Mouse (Mus musculus): ENCODE measurements around the gene Topbp1. TPM values are rescaled to one million over a fixed set of nuclear protein-coding genes. Genes with fewer than 3 reads are reported as not detected.

Topbp1 gene
- 22.6 and 22.8 TPM in 2 replicates for polyA plus RNA-seq (2014; fragmentation: Nextera tagmentation; extraction: Ambion mirVana)

DNA sequence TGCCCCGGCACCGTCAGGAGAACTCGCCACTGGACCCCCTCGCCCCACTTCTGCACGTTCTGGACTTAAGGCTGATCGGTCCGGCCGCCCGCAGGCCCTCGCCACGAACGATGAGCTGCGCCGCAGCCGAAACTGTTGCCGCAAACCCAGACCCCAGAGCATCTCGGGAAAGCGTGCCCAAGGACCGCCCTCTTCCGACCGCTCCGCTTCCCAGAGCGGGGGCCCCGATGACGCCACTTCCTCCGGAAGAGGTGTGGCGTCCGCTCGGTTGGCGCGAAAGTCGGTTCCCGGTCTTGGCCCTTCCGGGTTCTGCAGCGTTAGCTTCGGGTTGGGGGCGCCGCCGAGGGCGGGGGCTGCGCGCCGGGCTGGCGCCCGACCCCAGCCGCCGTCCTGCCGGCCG lies at the start of gene Topbp1, which contains the start of gene 1300017J02Rik:
Topbp1 (plus strand) TSS at position 289 of the 400 bp plus-strand sequence.
1300017J02Rik (minus strand) TSS at position 156 of the 400 bp plus-strand sequence.
- peaks cover 21% of the 10 kb centered on the region for H3K36me3 ChIP-seq (replicated peaks; ENCODE audit: control insufficient read depth, insufficient read depth)
- DNase-seq (ENCODE audit: low spot score) (peak; percentile 96), ATAC-seq (ENCODE audit: low FRiP score) (peak; percentile 97)
- no peaks in the 10 kb centered on the region for H3K9me3 ChIP-seq (ENCODE audit: control insufficient read depth, low read length)
- peak within 1 kb of the TSS; percentile 86 for H3K9ac ChIP-seq
- H3K27ac ChIP-seq: peak within 1 kb of the TSS; percentile 91
- H3K4me1 ChIP-seq (replicated peaks; ENCODE audit: control insufficient read depth, insufficient read depth, low read length): peaks cover 6% of the 10 kb centered on the region
- no peaks in the 10 kb centered on the region for H3K27me3 ChIP-seq (ENCODE audit: control insufficient read depth, insufficient read depth, low read length)
- peak within 1 kb of the TSS; percentile 79 for H3K4me2 ChIP-seq (replicated peaks)
- H3K4me3 ChIP-seq (replicated peaks; ENCODE audit: low read length): peak within 1 kb of the TSS; percentile 78
- WGBS: under 1% methylated on average over 46 of the region's 49 CpGs

- ATAC-seq (ENCODE audit: low FRiP score): no peak
- Histone ChIP-seq H3K4me3 (replicated peaks; ENCODE audit: low read length) (no peak overlapping the region), H3K4me2 (replicated peaks) (no peak overlapping the region), H3K9ac (no peak overlapping the region), H3K27me3 (ENCODE audit: control insufficient read depth, insufficient read depth, low read length) (no peaks in the 10 kb centered on the region), H3K9me3 (ENCODE audit: control insufficient read depth, low read length) (no peaks in the 10 kb centered on the region), H3K4me1 (replicated peaks; ENCODE audit: control insufficient read depth, insufficient read depth, low read length) (no peaks in the 10 kb centered on the region), H3K27ac (no peak overlapping the region), H3K36me3 (replicated peaks; ENCODE audit: control insufficient read depth, insufficient read depth) (no peaks in the 10 kb centered on the region)
- no peak for DNase-seq (ENCODE audit: low spot score)
- WGBS: 85% methylated on average over 4 of the region's 4 CpGs
These were observed 39.2 kb upstream of the Topbp1 start for GRCm38 (mm10) chr9:103265778-103266177.

DNA sequence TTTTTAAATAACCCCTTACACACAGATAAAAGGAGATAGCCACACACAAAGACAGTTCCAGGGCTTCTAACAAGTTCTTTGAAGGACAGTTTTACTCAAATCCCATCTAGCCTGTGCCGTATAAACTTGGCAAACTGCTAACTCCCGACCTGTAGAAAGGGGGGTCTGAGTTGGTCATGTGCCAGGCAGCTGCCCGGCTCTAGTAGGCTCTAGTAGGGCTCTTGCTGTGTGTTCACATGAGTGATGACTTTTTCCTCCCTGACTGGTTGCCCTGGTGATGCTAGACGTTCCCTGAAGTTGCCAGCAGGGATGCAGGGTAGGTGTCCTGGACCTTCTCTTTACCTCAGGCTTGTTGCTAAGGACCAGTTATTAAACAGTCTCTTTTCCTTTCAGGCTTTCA lies 33.9 kb upstream of the Topbp1 start:
- DNase-seq (ENCODE audit: low spot score): peak; percentile 38
- Histone ChIP-seq H3K4me2 (replicated peaks) (no peak overlapping the region), H3K9ac (no peak overlapping the region), H3K4me3 (replicated peaks; ENCODE audit: low read length) (no peak overlapping the region), H3K36me3 (replicated peaks; ENCODE audit: control insufficient read depth, insufficient read depth) (no peaks in the 10 kb centered on the region), H3K27me3 (ENCODE audit: control insufficient read depth, insufficient read depth, low read length) (no peaks in the 10 kb centered on the region), H3K27ac (no peak overlapping the region), H3K9me3 (ENCODE audit: control insufficient read depth, low read length) (no peaks in the 10 kb centered on the region), H3K4me1 (replicated peaks; ENCODE audit: control insufficient read depth, insufficient read depth, low read length) (no peaks in the 10 kb centered on the region)
- peak; percentile 66; the same call in 1 of the 2 replicates for ATAC-seq (ENCODE audit: low FRiP score)
- 18% methylated on average over 4 of the region's 4 CpGs for WGBS

DNA sequence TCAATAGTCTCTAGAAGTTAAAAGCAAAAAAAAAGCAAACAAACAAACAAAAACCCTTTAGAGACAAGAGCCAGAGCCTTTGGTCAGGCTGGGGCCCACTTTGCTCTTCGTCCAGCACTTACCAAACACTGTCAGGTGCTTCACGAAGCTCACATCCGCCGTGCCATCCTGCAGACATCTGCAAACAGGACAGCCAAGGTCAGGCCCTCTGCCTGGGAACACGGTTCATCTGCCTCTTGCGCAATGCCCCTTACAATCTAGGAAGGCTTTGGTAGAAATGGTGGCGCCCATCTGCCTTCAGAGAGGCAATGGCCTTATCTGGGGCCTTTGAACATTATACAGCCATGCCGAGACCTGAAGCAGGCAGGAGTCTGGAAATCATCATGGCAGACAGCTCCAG lies 30.2 kb upstream of the Topbp1 start:
- Histone ChIP-seq H3K4me1 (replicated peaks; ENCODE audit: control insufficient read depth, insufficient read depth, low read length) (no peaks in the 10 kb centered on the region), H3K4me3 (replicated peaks; ENCODE audit: low read length) (no peak overlapping the region), H3K27me3 (ENCODE audit: control insufficient read depth, insufficient read depth, low read length) (no peaks in the 10 kb centered on the region), H3K9me3 (ENCODE audit: control insufficient read depth, low read length) (no peaks in the 10 kb centered on the region), H3K4me2 (replicated peaks) (no peak overlapping the region), H3K36me3 (replicated peaks; ENCODE audit: control insufficient read depth, insufficient read depth) (no peaks in the 10 kb centered on the region), H3K27ac (no peak overlapping the region), H3K9ac (no peak overlapping the region)
- WGBS: 89% methylated on average over 8 of the region's 8 CpGs
- no peak for ATAC-seq (ENCODE audit: low FRiP score)
- no peak for DNase-seq (ENCODE audit: low spot score)

DNA sequence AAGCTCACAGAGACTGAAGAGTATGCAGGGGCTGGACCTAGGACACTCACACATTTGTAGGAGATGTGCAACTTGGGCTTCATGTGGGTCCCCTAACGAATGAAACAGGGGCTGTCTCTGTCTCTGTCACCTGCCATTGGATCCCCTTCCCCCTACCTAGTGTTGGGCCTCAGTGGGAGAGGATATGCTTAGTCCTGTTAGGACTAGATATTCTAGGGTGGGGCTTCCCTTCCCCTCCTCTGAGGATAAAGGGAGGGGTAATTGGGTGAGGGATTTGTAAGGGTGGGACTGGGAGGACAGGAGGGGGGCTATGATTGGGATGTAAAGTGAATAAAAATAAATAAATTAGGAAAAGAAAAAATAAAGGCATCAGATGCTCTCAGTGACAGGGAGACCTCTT lies 29.3 kb upstream of the Topbp1 start:
- Histone ChIP-seq H3K4me1 (replicated peaks; ENCODE audit: control insufficient read depth, insufficient read depth, low read length) (no peaks in the 10 kb centered on the region), H3K27ac (no peak overlapping the region), H3K36me3 (replicated peaks; ENCODE audit: control insufficient read depth, insufficient read depth) (no peaks in the 10 kb centered on the region), H3K4me2 (replicated peaks) (no peak overlapping the region), H3K27me3 (ENCODE audit: control insufficient read depth, insufficient read depth, low read length) (no peaks in the 10 kb centered on the region), H3K9ac (no peak overlapping the region), H3K9me3 (ENCODE audit: control insufficient read depth, low read length) (no peaks in the 10 kb centered on the region), H3K4me3 (replicated peaks; ENCODE audit: low read length) (no peak overlapping the region)
- no peak for DNase-seq (ENCODE audit: low spot score)
- ATAC-seq (ENCODE audit: low FRiP score): no peak
- WGBS: 78% methylated on average over 1 of the region's 1 CpGs

DNA sequence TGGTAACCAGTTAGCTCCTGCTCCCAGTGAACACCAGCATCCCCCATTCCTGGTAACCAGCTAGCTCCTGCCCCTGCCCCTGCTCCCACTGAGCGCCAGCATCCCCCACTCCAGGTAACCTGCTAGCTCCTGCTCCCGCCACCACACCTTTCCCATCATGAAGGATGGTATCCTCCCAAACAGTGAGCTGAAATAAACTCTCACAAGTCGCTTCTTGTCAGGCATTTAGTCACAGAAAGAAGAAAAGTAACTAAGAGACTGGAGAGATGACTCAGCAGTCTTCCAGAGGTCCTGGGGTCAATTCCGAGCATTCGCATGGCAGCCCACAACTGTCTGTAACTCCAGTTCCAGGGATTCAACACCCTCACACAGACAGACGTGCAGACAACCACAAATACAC lies 28.1 kb upstream of the Topbp1 start:
- Histone ChIP-seq H3K36me3 (replicated peaks; ENCODE audit: control insufficient read depth, insufficient read depth) (no peaks in the 10 kb centered on the region), H3K4me1 (replicated peaks; ENCODE audit: control insufficient read depth, insufficient read depth, low read length) (no peaks in the 10 kb centered on the region), H3K27ac (no peak overlapping the region), H3K4me2 (replicated peaks) (no peak overlapping the region), H3K9ac (no peak overlapping the region), H3K4me3 (replicated peaks; ENCODE audit: low read length) (no peak overlapping the region), H3K9me3 (ENCODE audit: control insufficient read depth, low read length) (no peaks in the 10 kb centered on the region), H3K27me3 (ENCODE audit: control insufficient read depth, insufficient read depth, low read length) (no peaks in the 10 kb centered on the region)
- WGBS: 84% methylated on average over 6 of the region's 6 CpGs
- ATAC-seq (ENCODE audit: low FRiP score) (no peak), DNase-seq (ENCODE audit: low spot score) (no peak)

DNA sequence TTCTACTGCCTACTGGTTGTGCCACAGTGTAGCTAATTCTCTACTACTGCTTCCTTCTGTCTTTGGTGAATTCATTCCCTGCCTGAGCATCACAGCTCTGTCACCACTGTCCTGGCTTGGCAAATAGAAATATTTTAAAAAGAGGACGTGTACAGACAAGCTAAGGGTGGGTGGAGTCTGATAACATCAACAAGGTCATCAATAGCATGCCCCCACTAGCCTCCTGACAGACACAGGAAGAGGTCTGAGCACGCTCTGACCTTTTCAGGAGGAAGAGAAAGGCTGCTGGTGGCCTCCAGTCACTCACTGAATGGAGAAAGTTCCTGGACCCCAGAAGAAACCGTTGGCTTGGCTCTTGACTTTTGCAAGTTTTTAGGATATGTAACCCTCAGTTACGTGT lies 18.6 kb upstream of the Topbp1 start:
- no peak for ATAC-seq (ENCODE audit: low FRiP score)

DNA sequence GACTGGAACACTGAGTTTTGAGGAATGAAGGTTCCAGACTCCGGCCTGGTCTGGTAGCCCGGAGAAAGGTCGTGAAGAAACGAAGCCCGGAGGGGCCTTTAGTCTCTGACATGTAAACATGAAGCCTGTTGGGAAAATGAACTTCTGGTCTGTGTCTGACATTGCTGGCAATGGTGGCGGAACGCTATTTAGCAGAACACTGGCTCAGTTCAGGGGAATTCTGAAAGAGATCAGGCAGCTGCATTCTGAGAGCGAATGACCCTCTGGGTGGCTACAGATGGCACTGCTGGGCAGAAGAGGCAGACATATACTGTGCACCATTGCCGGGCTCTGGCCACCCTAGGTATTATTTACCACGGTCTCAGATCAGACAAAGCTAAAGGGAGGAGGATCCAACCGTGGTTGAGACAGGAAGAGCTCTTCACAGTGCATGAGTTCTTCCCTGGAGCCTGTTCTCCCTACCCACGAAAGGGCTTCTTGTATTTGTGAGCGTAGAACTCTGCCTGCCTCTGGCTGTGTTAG lies 18.1 kb upstream of the Topbp1 start:
- no peak overlapping the region for H3K4me3 ChIP-seq (replicated peaks; ENCODE audit: low read length)
- H3K9ac ChIP-seq: no peak overlapping the region
- H3K27ac ChIP-seq: no peak overlapping the region
- no peak overlapping the region for H3K4me2 ChIP-seq (replicated peaks)
- no peak for ATAC-seq (ENCODE audit: low FRiP score)
- no peaks in the 10 kb centered on the region for H3K9me3 ChIP-seq (ENCODE audit: control insufficient read depth, low read length)
- no peaks in the 10 kb centered on the region for H3K27me3 ChIP-seq (ENCODE audit: control insufficient read depth, insufficient read depth, low read length)
- H3K4me1 ChIP-seq (replicated peaks; ENCODE audit: control insufficient read depth, insufficient read depth, low read length): no peaks in the 10 kb centered on the region
- WGBS: 74% methylated on average over 13 of the region's 13 CpGs
- no peaks in the 10 kb centered on the region for H3K36me3 ChIP-seq (replicated peaks; ENCODE audit: control insufficient read depth, insufficient read depth)
- DNase-seq (ENCODE audit: low spot score): no peak

More for the DNA sequence above, 18.6 kb upstream of the Topbp1 start:
- 61% methylated on average over 4 of the region's 4 CpGs for WGBS
- no peak overlapping the region for H3K4me3 ChIP-seq (replicated peaks; ENCODE audit: low read length)
- no peaks in the 10 kb centered on the region for H3K36me3 ChIP-seq (replicated peaks; ENCODE audit: control insufficient read depth, insufficient read depth)
- no peaks in the 10 kb centered on the region for H3K9me3 ChIP-seq (ENCODE audit: control insufficient read depth, low read length)
- no peaks in the 10 kb centered on the region for H3K4me1 ChIP-seq (replicated peaks; ENCODE audit: control insufficient read depth, insufficient read depth, low read length)
- H3K9ac ChIP-seq: no peak overlapping the region
- no peaks in the 10 kb centered on the region for H3K27me3 ChIP-seq (ENCODE audit: control insufficient read depth, insufficient read depth, low read length)
- DNase-seq (ENCODE audit: low spot score): no peak
- no peak overlapping the region for H3K27ac ChIP-seq
- H3K4me2 ChIP-seq (replicated peaks): no peak overlapping the region

DNA sequence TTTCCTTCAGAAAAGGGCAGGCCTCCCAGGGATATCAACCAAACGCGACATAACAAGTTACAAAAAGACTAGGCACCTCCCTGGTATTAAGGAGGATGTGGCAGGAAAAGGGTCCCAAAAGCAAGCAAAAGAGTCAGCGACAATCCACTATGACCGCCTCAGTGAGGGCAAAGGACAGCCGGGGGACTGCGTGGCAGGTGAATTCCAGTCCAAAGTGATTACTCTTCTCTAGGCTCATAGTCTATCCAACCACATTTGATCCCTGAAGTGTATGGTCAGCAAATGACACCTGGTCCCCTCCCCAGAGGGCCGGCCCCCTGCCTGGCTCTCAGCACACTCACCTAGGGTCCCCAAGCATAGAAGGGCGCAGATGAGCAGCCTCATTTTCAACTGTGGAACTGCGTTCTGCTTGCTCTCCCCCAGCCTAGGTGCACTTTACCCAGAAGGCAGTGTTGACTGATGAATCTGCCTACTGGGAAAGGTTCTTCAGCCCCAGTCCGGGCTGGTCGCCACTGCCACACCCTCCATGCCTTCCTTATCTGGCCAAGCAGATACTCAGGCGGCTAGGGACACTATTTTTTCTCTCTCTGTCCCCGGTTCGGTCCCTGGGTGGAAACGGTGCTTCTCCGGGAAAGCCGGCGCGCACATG lies 17.1 kb upstream of the Topbp1 start:
- WGBS: 89% methylated on average over 19 of the region's 19 CpGs
- no peak for DNase-seq (ENCODE audit: low spot score)

More for the DNA sequence above, 17.1 kb upstream of the Topbp1 start:
- Histone ChIP-seq H3K4me3 (replicated peaks; ENCODE audit: low read length) (no peak overlapping the region), H3K36me3 (replicated peaks; ENCODE audit: control insufficient read depth, insufficient read depth) (no peaks in the 10 kb centered on the region), H3K4me2 (replicated peaks) (no peak overlapping the region), H3K27me3 (ENCODE audit: control insufficient read depth, insufficient read depth, low read length) (no peaks in the 10 kb centered on the region), H3K9me3 (ENCODE audit: control insufficient read depth, low read length) (no peaks in the 10 kb centered on the region), H3K4me1 (replicated peaks; ENCODE audit: control insufficient read depth, insufficient read depth, low read length) (no peaks in the 10 kb centered on the region), H3K9ac (no peak overlapping the region), H3K27ac (no peak overlapping the region)
- no peak for ATAC-seq (ENCODE audit: low FRiP score)
